Mouse (Mus musculus) midbrain, postnatal 0 days (tissue): ENCODE measurements at regions not wholly inside any gene's neighbourhood (a gene's known extent, or its start where the extent isn't known, plus 50 kb on each side); places are given as distances from the start of the nearest gene placed in this dataset.

Experiments used
- ATAC-seq: fragments of 200-750 bp; cut with Nextera tagmentation; 2 replicates; pipeline ENCODE4 v1.8.0; 2017; ENCODE audit warnings: moderate number of reproducible peaks, mild to moderate bottlenecking, moderate TSS enrichment, moderate library complexity; ENCODE audit not compliant: low FRiP score
- DNase-seq: peaks from one replicate; pipeline ENCODE4 v3.0.0-alpha.2; 2015; ENCODE audit warnings: low spot score
- H3K27ac ChIP-seq: fragments of 300-500 bp; sonication (generic); 2 replicates; pipeline ENCODE4 v1.5.1; 2014; ENCODE audit warnings: low read depth, mild to moderate bottlenecking, low read length, mixed read lengths
- H3K27me3 ChIP-seq: fragments of 300-500 bp; sonication (generic); 2 replicates; pipeline ENCODE4 v1.6.1; 2014; ENCODE audit warnings: low read length, control low read depth, mixed read lengths; ENCODE audit not compliant: insufficient read depth
- H3K36me3 ChIP-seq: fragments of 300-500 bp; sonication (generic); 2 replicates; pipeline ENCODE4 v1.6.1; 2014; ENCODE audit warnings: low read length, control low read depth, mixed read lengths; ENCODE audit not compliant: insufficient read depth
- H3K4me1 ChIP-seq: fragments of 300-500 bp; sonication (generic); 2 replicates; pipeline ENCODE4 v1.6.1; 2014; ENCODE audit warnings: mild to moderate bottlenecking, control low read depth, antibody characterized with exemption, low read length, mixed read lengths; ENCODE audit not compliant: insufficient read depth
- H3K4me2 ChIP-seq: fragments of 300-500 bp; sonication (generic); 2 replicates; pipeline ENCODE4 v1.6.1; 2014; ENCODE audit warnings: low read depth, mild to moderate bottlenecking, low read length, mixed read lengths; ENCODE audit not compliant: poor library complexity, severe bottlenecking
- H3K4me3 ChIP-seq: fragments of 300-500 bp; sonication (generic); 2 replicates; pipeline ENCODE4 v1.5.1; 2014; ENCODE audit warnings: low read depth, mild to moderate bottlenecking, low read length, moderate library complexity
- H3K9ac ChIP-seq: fragments of 300-500 bp; sonication (generic); replicated peaks from 2 replicates; pipeline ENCODE4 v1.6.1; 2014; ENCODE audit warnings: mild to moderate bottlenecking, low read length, moderate library complexity, mixed read lengths; ENCODE audit not compliant: poor library complexity, severe bottlenecking
- H3K9me3 ChIP-seq: fragments of 300-500 bp; sonication (generic); 2 replicates; pipeline ENCODE4 v1.6.1; 2016; ENCODE audit warnings: low read length, control low read depth
- CTCF ChIP-seq: IDR thresholded peaks from 2 replicates; pipeline ENCODE4 v1.5.1; 2016; ENCODE audit warnings: antibody characterized with exemption, mild to moderate bottlenecking
- WGBS: fragments of 180-500 bp; shearing (Covaris S2); extraction: QIAGEN DNeasy Blood & Tissue Kit; methylation state at CpG from one replicate; pipeline ENCODE4 v1.1.7; 2014; 5-methylcytosine and 5-hydroxymethylcytosine counted together

- H3K27me3 ChIP-seq: no peaks in the 10 kb centered on the region
- no peak overlapping the region for H3K4me3 ChIP-seq
- H3K4me2 ChIP-seq: no peak overlapping the region
- DNase-seq: no peak
- no peaks in the 10 kb centered on the region for H3K4me1 ChIP-seq
- no peaks in the 10 kb centered on the region for H3K9me3 ChIP-seq
- TF ChIP-seq CTCF: no peak
- ATAC-seq: no peak
- no peak overlapping the region for H3K9ac ChIP-seq
- H3K27ac ChIP-seq: no peak overlapping the region
- H3K36me3 ChIP-seq: no peaks in the 10 kb centered on the region
- WGBS: 83% methylated on average over 3 of the region's 3 CpGs
Measured at GRCm38 (mm10) chr6:15865271-15865670, 144.8 kb downstream of the Mdfic start.

GRCm38 (mm10) chr6:15882288-15882903 lies 161.9 kb downstream of the Mdfic start:
- no peak overlapping the region for H3K4me3 ChIP-seq
- ATAC-seq: no peak
- H3K36me3 ChIP-seq: no peaks in the 10 kb centered on the region
- no peaks in the 10 kb centered on the region for H3K4me1 ChIP-seq
- H3K27me3 ChIP-seq: no peaks in the 10 kb centered on the region
- H3K9me3 ChIP-seq: no peaks in the 10 kb centered on the region
- DNase-seq: no peak
- TF ChIP-seq CTCF: no peak
- no peak overlapping the region for H3K4me2 ChIP-seq
- WGBS: 88% methylated on average over 5 of the region's 5 CpGs
- no peak overlapping the region for H3K27ac ChIP-seq
- no peak overlapping the region for H3K9ac ChIP-seq

- DNase-seq (no peak), ATAC-seq (no peak)
- no peaks in the 10 kb centered on the region for H3K36me3 ChIP-seq
- H3K4me1 ChIP-seq: no peaks in the 10 kb centered on the region
- 92% methylated on average over 5 of the region's 5 CpGs for WGBS
- TF ChIP-seq CTCF: no peak
- H3K4me3 ChIP-seq: no peak overlapping the region
- no peaks in the 10 kb centered on the region for H3K9me3 ChIP-seq
- no peak overlapping the region for H3K9ac ChIP-seq
- H3K4me2 ChIP-seq: no peak overlapping the region
- no peaks in the 10 kb centered on the region for H3K27me3 ChIP-seq
- no peak overlapping the region for H3K27ac ChIP-seq
Measured at GRCm38 (mm10) chr6:15893066-15893465, 172.6 kb downstream of the Mdfic start.

GRCm38 (mm10) chr6:15900495-15900894 lies 180.0 kb downstream of the Mdfic start:
- Histone ChIP-seq H3K4me3 (no peak overlapping the region), H3K9me3 (no peaks in the 10 kb centered on the region), H3K27me3 (no peaks in the 10 kb centered on the region), H3K4me2 (no peak overlapping the region), H3K36me3 (no peaks in the 10 kb centered on the region), H3K27ac (no peak overlapping the region), H3K4me1 (no peaks in the 10 kb centered on the region), H3K9ac (no peak overlapping the region)
- DNase-seq: no peak
- no peak for TF ChIP-seq CTCF
- no peak for ATAC-seq

- Histone ChIP-seq H3K9me3 (no peaks in the 10 kb centered on the region), H3K4me1 (no peaks in the 10 kb centered on the region), H3K9ac (no peak overlapping the region), H3K4me3 (no peak overlapping the region), H3K27me3 (no peaks in the 10 kb centered on the region), H3K27ac (no peak overlapping the region), H3K4me2 (no peak overlapping the region), H3K36me3 (no peaks in the 10 kb centered on the region)
- no peak for TF ChIP-seq CTCF
- DNase-seq: peak; percentile 3
- WGBS: 50% methylated on average over 2 of the region's 2 CpGs
- no peak for ATAC-seq
Measured at GRCm38 (mm10) chr6:15902665-15903274, 182.3 kb downstream of the Mdfic start.

- no peak for DNase-seq
Measured at GRCm38 (mm10) chr6:15910420-15911167, 190.1 kb downstream of the Mdfic start.

More at GRCm38 (mm10) chr6:15910420-15911167, 190.1 kb downstream of the Mdfic start:
- Histone ChIP-seq H3K4me2 (no peak overlapping the region), H3K4me3 (no peak overlapping the region), H3K9me3 (no peaks in the 10 kb centered on the region), H3K9ac (no peak overlapping the region), H3K27me3 (no peaks in the 10 kb centered on the region), H3K36me3 (no peaks in the 10 kb centered on the region), H3K27ac (no peak overlapping the region), H3K4me1 (no peaks in the 10 kb centered on the region)
- WGBS: 71% methylated on average over 1 of the region's 1 CpGs
- no peak for TF ChIP-seq CTCF
- 0 out of 2 replicates have a peak, but pooled peaks have one; percentile 31 for ATAC-seq
